Mouse (Mus musculus) lung, postnatal 0 days (tissue): ENCODE measurements around the gene Gng3.

Source experiments
- CTCF ChIP-seq: IDR thresholded peaks from 2 replicates; pipeline ENCODE4 v1.5.1; 2016; ENCODE audit warnings: antibody characterized with exemption, mild to moderate bottlenecking
- EP300 ChIP-seq: IDR thresholded peaks from 2 replicates; pipeline ENCODE4 v1.6.1; 2016; ENCODE audit warnings: antibody characterized with exemption, mild to moderate bottlenecking, control low read depth

DNA sequence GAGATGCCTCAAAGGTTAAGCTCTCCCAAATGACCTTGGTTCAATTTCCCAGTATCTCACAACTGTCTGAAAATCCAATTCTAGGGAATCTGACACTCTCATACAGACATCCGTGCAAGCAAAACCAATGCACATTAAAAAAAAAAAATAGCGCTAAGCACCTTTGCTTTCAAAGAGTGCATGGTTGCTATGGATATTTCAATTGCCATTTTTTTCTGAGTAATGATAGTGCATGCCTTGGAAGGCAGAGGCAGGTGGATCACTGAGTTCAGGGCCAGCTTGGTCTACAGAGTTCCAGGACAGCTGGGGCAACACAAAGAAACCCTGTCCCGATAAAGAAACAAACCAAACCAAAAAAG is 42.0 kb upstream of the Gng3 start:
- TF ChIP-seq EP300 (no peak), CTCF (no peak)
